Mouse (Mus musculus): Measurements from ENCODE around the gene Cbr3.

Gene Cbr3

DNA sequence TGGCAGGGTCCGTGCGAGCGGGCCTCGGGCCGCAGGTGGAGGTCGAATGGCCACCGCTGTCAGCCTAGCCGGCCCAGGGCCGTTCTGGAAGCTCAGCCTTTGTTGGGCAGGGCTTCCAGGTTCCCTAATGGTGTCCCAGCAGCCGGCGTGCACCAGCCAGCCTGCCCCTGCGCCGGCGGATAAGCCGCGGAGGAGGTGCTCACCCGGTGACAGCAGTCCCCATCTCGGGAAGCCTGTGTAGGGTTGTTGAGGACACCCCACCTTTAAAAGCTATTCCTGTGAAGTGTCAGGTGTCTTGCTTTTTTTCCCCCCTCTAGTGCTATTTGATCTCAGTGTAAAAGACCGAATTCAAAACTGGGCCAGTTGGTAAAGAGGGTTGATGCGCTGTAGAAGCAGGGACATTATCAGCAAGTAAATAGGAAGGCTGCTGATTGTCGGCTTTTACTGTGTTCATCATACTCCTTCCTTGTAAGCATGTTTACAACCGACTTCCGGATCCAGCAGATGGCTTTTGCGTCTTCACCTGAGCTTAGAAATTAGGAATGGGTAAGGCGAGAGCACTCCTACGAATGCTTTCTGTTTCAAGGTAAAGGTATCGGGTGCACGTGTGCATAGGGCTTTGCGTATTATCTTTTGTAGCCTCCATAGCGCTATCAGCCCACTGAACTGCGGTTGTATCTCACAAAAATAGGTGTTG, 29.3 kb downstream of the Cbr3 start:
- DNase-seq: no peak

DNA sequence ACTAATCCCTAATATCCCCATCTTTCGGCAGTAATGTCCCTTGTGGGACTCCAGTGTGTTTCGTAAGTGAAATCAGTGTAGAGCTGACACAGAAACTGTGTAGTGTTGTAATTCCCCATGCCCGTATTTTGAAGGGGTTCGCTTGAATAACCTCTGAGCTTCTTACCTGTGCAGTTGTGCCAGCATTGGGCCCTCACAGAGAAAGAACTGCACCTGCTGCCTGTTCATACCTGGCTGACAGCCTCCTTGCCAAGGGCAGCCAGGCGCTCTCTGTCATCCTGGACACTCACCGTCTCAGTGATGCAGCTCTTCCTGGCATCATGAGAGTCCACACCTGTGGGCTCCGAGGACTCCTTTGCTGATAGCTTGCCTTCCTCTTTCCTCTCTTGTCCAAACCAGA, 30.0 kb downstream of the Cbr3 start:
- no peak for DNase-seq

DNA sequence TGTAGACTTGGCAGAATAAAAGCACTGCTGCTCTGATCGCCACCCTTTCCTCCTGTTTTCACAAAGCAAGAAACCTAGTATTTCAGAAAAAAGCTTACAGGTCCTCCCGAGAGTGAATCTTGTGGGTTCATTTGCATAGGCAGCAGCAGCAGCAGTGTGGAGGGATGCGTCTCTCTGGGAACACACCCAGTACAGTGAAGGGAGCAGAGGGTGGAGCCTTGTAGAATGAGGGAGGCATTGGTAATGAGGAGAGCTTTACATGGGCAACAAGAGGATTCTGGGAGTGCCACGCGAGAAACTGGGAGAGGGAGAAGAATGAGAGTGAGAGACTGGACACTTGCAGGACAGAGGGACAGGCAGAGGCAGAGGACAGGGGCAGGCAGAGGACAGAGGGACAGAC, 31.4 kb downstream of the Cbr3 start:
- no peak for DNase-seq

GRCm38 (mm10) chr16:93715826-93716225, 32.8 kb downstream of the Cbr3 start:
- DNase-seq: no peak

DNA sequence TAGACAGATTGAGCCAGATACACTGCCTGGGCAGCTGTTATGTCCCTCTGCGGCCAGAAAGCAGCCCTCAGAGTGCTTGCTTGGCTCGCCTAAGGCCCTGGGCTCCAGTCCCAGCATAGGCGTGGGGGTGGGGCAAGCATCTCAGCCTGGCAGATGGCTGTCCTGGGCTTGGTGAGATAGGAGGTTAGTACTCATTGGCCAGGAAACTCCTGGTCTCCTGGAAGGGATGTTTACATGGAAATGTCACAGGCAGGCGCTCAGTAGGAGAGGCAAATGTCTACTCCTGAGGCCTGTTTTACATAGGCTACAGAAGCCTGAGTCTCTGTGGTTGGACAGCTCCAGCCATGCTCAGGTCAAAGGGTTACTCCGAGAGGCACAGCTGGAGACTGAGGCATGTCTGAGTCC, 34.3 kb downstream of the Cbr3 start:
- DNase-seq: no peak

DNA sequence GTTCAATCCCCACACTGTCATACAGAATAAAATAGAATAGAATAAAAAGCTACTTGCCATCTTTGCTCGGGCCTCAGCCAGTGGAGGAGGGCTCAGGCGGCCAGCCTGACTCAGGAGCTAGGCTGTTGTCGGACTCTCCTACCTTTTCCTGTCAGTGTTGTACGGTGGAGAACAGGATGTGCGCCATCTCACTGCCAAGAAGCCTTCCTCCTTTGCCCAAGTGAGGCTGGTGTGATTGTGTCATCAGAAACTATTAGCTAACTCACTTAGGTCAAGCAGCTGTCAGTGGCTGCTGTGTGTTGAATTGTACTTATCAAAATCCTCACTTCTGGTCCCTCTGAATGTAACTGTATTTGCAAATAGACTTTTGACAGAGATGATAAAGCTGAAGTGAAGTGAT, 38.8 kb downstream of the Cbr3 start:
- DNase-seq: no peak

DNA sequence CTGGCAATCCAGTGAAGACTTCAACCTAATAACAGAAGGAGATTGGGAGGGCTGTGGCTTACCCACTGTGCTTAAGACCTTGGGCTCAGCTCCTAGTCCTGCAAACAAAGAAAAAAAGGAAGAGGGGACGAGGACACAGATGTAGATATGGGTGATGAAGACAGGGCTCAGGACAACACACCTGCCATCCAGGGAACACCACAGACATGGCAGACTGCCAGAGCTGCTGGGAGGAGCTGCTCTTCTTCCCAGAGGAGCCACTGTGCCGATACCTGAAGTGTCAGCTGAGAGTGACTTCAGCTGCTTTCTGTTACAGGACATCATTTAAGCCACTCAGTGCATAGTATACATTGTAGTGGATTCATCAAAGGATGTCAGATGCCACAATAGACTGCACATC, 39.5 kb downstream of the Cbr3 start:
- no peak for DNase-seq

DNA sequence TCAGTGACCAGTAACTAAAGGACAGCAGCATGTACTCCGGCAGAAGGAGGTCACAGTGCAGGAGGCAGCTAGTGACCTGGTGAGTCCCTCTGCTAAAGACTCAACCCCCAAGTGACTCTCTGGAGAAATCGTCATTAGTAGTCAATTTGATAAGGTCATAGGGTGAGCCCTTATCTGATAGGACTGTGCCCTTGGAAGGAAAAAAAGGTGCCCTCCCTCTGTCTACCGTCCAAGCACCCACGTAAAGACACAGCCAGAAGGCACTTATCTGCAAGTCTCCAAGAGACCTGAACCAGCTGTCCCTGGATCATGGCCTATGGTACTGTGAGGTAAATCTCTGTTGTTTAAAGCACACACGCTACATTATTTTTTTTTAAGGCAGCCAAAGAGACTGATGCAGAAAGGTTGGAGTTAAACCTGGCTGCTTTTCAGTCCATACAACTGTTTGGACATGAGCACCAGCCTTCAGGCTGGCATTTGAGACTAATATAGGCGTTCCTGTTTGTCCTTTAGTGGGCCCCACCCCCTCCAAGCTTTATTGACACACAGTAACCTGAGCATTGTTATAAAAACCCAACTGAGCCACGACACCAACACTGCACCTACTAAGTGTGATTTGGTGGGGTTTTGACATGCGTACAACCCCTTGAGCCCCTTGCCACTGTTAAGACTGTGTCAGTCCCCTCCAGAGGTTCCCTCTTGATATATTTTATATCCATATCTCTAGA, 42.6 kb downstream of the Cbr3 start:
- DNase-seq: no peak

GRCm38 (mm10) chr16:93726186-93726585, 43.2 kb downstream of the Cbr3 start:
- no peak for DNase-seq

DNA sequence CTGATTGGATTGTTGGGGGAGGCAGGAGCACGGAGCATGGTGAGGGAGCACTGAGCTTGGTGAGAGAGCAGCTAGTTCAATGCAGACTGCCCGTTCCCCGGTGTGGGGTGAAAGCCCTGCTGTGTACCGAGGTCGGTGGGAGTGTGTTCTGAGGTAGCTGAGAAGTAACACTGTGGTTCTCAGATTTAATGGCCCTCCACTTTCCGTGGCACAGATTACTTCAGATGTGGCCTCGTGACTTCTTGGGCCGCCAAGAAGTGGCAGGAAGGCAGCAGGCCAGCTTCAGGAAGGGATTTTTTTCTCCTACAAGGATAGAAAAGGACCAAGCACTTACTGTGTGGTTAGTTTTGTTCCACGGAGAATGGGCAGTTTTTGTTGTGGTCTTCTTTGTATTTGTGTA, 45.7 kb downstream of the Cbr3 start:
- DNase-seq: no peak

DNA sequence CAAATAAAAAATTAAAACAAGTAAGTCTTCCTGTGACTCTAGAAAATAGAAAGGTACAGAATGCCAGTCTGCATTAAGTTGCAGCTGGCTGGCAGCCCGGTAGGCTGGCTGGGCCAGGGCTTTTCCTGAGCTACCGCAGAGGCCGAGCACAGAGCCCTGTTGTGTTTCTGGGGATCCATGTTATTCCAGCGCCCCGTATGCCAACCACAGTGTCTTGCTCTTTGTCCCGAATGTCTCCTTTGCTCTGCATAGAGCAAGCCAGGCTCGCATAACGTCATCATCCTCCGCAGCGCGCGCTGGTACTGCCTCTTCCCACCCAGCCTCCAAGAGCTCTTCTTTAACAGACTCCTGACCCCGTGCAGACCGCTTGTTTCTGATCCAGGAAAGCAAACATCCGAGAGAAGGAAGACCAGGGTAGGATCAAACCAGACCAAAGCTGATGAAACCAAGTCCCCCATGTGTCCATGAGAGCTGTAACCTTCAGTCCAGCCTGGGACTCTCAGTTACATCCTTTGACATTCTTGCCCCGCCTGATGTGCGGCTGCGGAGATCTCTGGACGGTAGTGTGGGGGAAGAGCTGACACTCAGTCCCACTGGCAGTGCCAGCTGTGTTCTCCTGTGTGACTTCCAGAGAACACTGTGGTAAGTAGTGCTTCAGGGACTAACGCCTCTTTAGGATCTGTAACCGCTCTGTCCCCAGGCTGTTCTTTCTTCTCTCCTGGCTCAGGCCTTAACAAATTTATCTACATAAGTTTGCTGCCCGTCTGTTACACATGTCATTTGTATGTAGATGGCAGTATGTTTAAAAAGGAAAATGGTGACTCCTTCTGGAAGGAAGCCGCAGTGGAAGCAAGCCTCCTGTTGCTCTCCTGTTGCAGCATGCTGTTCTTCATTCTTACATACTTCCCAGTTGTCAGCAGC, 47.0 kb downstream of the Cbr3 start:
- no peak for DNase-seq

DNA sequence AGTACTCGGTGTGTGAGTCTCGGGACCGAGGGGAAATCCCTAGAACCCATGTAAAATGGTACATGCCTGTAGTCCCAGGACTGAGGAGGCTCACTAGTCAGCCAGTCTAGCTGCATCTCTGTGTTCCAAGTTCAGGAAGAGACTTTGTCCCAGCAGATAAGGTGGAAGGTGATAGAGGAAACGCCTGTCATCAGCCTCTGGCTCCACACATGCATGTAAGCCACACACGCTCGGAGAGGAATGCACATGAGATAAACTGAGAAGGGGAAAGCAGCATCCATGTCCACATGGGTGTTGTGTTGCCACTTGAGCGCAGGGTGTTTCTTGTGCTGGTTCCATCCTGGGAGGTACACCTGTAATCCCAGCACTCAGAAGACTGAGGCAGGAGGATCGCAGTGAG, 48.3 kb downstream of the Cbr3 start:
- DNase-seq: no peak

GRCm38 (mm10) chr16:93732875-93733569, 50.0 kb downstream of the Cbr3 start:
- no peak for DNase-seq

DNA sequence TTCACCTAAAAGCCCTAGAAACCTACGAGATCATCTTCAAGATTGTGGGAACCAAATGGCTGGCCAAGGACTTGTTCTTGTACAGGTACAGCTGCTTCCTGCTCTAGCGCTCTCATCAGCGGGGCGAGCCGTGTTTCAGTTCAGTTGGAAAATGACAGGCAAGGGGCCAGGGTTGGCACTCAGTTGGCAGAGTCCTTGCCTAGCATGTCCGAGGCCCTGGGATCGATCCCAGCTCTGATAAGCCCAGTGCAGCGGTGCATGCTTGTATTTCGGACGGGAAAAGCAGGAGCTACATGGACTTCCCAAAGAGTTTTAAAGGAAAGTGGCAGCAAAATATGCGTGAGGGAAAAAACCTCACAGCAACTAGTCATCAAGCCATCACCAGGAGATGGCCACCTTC, 56.2 kb downstream of the Cbr3 start:
- DNase-seq: no peak

Data from kidney, adult 11 months (tissue).